Mouse (Mus musculus) mouse embryonic stem cell (cell line): ENCODE results near the gene Nr3c2.

Experiments used
- in situ Hi-C, 2 experiments: fragments of 300-500 bp; cut with MboI; formaldehyde crosslinking; loops; 1 replicate in 1 of 2; 3 replicates in 1 of 2; pipeline ENCODE4 v1.14.3; 2019 to 2020; ENCODE audit warnings: low sequenced_read_pairs in 2 of 2, low pct_unique_long_range_greater_than_20kb in 1 of 2, mixed read lengths in 1 of 2; ENCODE audit not compliant: unreplicated experiment in 1 of 2

Nr3c2 gene

DNA sequence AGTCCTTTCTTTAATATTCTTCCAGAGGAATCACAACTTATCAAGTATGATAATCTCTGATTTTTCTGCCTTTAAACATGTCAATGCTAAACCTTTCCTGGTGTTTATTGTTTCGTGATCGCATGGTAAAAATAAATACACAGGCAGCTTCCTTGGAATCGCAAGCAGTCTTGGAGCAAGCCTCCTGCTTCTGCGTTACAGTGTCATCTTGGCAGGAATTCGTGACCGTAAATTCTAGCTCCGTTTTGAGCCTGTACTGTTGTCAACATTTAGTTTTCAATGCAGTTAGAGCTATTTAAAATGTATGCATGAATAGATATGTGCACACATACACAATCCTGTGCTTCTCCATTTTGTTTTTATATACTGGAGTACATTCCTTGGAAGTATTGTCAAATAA, 226.5 kb downstream of the Nr3c2 start:
- in situ Hi-C loops: no loop called here

GRCm38 (mm10) chr8:77128006-77128405, 228.8 kb downstream of the Nr3c2 start:
- in situ Hi-C loops: no loop called here

DNA sequence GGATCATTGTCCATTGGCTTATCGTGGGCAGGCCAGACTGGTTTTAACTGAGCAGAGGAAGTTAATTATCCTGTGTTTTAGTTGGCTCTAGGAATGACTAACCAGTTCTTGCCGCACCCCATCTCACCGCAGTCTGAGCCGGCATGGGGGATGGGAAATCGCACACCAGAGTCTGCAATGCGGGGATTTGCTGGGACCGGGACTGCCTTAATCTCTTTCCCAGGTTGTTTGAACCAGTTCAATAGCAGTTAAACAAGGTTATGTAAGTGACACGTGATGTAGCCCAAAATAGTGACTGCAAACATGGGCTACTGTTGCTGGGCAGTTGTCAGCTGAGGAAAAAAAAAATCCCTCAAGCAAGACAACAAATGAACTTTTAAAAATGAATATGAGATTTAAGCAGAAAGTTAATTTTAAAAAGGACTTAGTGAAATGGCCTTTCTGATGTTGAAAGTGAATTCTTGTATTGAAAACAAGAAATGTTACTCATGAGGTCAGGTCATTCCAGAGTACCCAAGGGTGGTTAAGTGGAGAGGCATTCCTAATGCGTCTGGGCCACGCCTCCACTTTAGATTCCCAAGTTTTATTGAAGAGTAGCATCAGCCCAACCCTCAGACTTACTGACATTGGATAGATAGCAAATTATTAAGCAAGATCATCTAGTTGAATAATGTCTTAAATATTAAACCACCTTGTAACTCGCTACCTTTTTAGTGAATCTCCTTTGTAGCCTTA, 233.8 kb downstream of the Nr3c2 start:
- in situ Hi-C loops: no loop called here

DNA sequence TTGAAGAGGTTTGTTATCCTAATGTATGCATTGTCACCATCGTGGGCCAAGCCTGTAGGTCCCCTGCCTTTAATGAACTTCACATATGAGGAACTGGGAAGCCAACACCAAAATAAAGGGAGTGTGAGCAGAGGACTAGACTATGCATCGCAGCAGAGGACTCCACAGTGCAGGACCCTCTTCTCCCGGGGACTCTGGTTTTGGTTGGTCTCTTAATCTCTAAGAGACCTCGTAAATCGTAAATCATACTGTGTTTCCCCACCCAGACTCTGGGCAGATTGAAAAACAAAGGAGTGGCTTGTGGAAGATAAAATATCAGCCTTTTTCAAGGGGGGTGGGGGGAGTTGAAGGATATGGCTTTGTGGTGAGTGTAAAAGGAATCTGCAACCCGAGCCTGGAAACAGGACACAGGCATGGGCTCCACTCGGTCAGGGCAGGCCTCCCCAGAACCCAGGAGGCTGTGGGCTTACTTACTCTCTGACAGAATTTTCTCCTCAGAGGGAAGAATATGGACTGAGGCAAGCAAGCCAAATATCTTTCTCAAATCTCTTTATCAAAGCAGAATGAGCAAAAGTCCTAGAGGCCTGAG, 234.6 kb downstream of the Nr3c2 start:
- in situ Hi-C loops: no loop called here

- in situ Hi-C loops: no loop called here
These were observed 246.0 kb downstream of the Nr3c2 start for GRCm38 (mm10) chr8:77145285-77145684.

DNA sequence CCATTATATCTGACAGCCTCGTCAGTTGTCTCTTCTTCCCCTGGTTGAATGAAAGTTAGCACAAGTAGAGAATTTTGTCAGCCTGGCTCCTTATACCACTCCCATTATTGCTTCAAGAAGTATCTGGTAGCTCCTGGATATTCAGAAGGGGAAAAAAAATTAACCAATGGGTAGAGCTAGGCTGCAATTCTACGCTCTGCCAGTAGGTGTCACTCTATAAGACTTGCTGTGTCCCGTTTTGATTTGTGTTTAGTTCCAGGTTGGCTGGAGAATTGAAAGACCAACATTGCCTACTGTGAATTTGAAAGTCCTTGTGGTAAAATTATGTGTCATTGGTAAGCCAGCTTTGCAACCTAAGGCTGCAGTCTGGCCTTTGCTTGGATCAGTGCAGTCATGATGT, 255.3 kb downstream of the Nr3c2 start:
- in situ Hi-C loops: no loop called here

GRCm38 (mm10) chr8:77169320-77169719, 270.1 kb downstream of the Nr3c2 start:
- in situ Hi-C loops: no loop called here

GRCm38 (mm10) chr8:77169757-77170438, 270.7 kb downstream of the Nr3c2 start:
- in situ Hi-C loops: no loop called here

GRCm38 (mm10) chr8:77170439-77170759, 271.2 kb downstream of the Nr3c2 start:
- in situ Hi-C loops: no loop called here

- in situ Hi-C loops: no loop called here
These were observed 273.9 kb downstream of the Nr3c2 start for GRCm38 (mm10) chr8:77173075-77173657.

DNA sequence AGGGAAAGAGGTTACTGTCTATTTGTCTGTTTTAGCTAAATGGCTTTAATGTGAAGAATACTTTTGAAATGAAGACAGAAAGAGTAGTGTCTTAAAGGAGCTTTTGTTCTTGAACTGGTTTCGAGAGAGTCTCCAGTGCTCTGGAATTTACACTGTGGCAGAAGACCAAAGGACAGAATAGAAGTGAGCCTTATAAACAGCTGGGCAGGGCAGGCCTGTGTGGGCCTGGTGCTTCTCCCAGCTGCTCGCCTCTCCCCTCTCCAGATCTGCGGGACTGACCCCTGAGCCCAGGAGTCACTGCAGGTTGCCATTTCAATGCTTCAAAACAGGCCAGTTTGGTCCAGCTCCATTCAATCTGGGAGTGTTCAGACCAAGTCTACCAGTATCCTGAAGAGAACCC, 274.5 kb downstream of the Nr3c2 start:
- in situ Hi-C loops: no loop called here

DNA sequence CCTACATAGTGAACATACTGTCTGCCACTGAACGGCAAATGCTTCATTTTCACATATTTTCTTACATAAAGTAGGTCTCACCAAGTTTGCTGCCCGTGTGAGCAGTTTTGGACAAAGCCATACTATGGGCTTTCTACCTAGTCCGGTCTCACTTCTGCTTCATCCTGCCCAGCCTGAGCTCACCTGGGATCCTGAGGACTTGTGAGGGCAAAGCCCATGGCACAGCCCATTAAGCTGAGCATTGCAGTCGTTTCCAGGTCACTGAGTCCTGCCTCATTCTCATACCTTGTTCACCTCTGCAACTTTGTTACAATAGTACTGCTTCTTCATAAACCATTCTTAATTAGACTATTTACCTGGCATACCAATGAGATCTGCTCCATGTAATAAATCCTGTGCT, 276.2 kb downstream of the Nr3c2 start:
- in situ Hi-C loops: no loop called here

- in situ Hi-C loops: no loop called here
These were observed 277.1 kb downstream of the Nr3c2 start for GRCm38 (mm10) chr8:77176343-77176742.

DNA sequence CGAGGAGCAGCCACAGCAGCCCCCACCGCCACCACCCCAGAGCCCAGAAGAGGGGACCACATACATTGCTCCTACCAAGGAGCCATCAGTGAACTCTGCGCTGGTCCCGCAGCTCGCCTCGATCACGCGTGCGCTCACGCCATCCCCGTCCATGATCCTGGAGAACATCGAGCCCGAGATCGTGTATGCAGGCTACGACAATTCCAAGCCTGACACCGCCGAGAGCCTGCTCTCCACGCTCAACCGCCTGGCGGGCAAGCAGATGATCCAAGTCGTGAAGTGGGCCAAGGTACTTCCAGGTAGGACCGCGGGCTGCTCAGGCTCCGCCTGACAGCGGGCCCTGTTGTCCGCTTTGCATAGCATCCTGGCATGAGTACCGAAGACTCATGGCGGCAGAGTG, 286.6 kb downstream of the Nr3c2 start:
- in situ Hi-C loops: no loop called here

DNA sequence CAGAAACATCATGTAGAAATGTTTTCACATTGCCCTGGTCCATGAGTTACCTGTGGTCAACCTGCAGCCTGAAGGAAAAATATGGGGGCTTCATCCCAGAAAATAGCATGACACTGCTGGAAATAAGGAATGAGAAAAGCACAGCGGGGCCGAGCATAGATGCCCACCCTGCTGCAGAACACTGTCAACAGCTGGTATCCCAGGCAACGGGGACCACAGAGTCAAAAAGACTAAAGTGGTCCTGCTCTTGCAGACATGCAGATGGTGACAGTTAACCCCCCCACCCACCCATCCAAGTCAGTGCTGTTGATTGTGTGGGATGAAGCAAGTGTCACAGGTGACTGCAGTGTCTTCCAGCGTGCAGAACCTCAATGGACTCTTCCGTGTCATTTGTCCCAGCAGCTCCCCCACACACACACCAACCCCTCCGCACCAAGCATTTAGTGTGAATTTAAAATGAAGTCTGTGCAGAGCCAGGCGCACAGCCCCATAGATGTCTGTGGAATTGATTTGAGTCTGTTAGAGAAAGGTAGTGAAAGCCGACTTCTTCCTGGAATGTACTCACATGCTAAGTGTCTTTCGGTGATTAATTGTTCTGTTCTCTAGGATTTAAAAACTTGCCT, 287.8 kb downstream of the Nr3c2 start:
- in situ Hi-C loops: no loop called here

- in situ Hi-C loops: no loop called here
These were observed 288.5 kb downstream of the Nr3c2 start for GRCm38 (mm10) chr8:77187748-77188147.

DNA sequence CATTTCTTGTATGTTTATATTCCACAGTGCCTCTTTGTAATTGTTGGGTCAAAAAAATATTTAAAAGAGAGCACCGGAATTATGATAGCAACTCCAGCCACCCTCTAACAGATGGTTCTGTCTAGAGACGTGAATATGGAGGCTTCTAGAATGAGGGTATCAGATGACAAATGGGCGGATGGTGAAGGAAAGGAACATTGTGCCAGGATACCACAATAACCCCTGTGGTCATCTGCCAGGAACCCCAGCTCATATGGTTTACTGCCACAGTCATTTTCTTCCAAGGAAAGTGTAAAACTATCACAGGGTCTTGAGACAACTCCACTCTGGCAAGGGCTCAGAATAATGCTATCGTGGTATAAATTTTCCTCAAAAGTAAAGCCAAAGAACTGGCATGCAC, 289.1 kb downstream of the Nr3c2 start:
- in situ Hi-C loops: no loop called here

DNA sequence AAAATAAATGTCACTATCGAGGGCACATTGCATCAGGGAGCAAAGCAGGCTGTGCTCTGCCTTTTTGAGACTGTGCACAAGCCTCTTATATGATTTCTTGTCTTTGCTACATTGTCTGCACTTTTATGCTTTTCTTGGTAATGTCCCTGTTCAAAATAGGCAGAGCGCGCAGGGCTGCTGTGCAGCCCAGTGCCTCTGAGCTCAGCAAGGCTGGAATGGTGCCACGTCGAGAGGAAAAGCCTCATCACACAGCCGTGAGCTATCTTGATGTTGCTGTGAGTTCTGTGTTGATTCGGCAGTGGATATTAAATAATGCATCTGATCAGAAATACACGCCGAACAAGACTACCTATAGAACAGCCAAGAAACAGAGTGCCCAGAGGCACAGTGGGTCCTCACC, 290.1 kb downstream of the Nr3c2 start:
- in situ Hi-C loops: no loop called here

DNA sequence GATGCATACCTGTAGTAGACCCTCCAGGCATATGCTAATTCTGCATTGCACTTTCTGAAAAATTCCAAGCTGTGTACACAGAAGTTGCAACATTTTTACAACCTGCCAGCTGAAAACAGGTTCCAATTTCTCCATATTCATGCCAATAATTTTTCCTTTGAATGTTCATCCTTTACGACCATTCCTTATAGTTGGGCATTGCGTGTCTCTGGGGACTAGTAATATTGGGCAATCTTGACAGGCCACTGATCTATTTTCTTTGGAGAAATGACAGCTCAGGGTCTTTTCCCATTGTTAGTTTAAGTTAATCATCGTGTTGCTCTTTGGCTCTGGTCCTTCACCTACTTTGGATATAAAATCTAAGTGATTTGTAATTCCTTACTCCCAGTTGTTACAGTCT, 291.2 kb downstream of the Nr3c2 start:
- in situ Hi-C loops: no loop called here
